Mouse (Mus musculus): ENCODE results near the gene Ssxb10.
A peak's percentile ranks its signal among the peaks of the same experiment; 100 is the strongest.
"Not testable (repeated sequence)": the region's sequence is repeated elsewhere in the genome, so short reads cannot be mapped to it uniquely, and the experiment has no call there.

Gene Ssxb10

GRCm38 (mm10) chrX:8327124-8327523 is at the start of gene Ssxb10:
TSS of gene Ssxb10 (plus strand) at chrX:8327424.
- DNase-seq (ENCODE audit: low read depth, low spot score): no peak

- DNase-seq (ENCODE audit: low read depth, low spot score): no peak
Observed at GRCm38 (mm10) chrX:8288621-8289020, 38.6 kb upstream of the Ssxb10 start.

GRCm38 (mm10) chrX:8309302-8309701 is 17.9 kb upstream of the Ssxb10 start:
- no peak for DNase-seq (ENCODE audit: low read depth, low spot score)

- peak; percentile 7 for DNase-seq (ENCODE audit: low read depth, low spot score)
Observed at GRCm38 (mm10) chrX:8314905-8315304, 12.3 kb upstream of the Ssxb10 start.

GRCm38 (mm10) chrX:8366678-8367077 is 39.5 kb downstream of the Ssxb10 start, which contains the start of gene Ssxb9:
TSS of gene Ssxb9 (plus strand) at chrX:8366978.
- not testable (repeated sequence) for DNase-seq (ENCODE audit: low read depth, low spot score)
